Comparison of ENCODE assay signal across 11 mouse cellular contexts in the genomic region with DNA sequence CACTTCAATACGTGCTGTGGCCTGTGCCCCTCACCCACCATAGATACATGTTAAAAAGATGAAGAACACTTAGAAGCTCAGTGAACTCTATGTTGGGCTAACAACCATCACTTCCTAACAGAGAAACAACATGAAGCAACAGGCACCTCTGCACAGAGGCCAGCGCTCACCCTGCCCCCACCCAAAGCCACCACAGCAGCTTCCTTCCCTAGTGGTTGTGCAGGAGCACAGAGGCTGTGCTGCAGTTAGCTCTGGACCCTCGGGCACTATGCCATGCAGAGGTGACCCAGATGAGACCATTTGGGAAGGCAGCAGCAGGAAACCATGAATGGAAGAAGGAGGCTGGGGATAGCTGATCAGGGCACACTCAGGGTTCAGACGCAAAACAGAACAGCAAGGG.
DNase-seq lines count a peak whose midpoint lies in the region; ATAC-seq and TF ChIP-seq lines count a peak whose summit lies in the region.
"Had no signal": no experiment of that assay in that cellular context is flagged by ENCODE, and none has a peak within 500 bp of the region (broad histone marks: within the 10 kb centered on the region; RNA-seq: fewer than 3 reads in every experiment).

No protein-coding gene starts in this region.

- H3K9ac ChIP-seq in intestine, embryonic 14.5 days (ENCODE audit: low read length): no peak overlapping the region
- H3K9ac ChIP-seq in intestine, embryonic 15.5 days: no peak overlapping the region
- H3K9ac ChIP-seq: heart, embryonic 12.5 days; kidney, embryonic 15.5 days had no signal

- 69% methylated on average over 4 of the region's 4 CpGs for WGBS in intestine, embryonic 14.5 days
- 71% methylated on average over 4 of the region's 4 CpGs for WGBS in intestine, embryonic 15.5 days
- WGBS in olfactory bulb, adult 2 months: 72% methylated on average over 4 of the region's 4 CpGs

- no peaks in the 10 kb centered on the region for H3K9me3 ChIP-seq in intestine, embryonic 14.5 days (ENCODE audit: control insufficient read depth, low read length)
- H3K9me3 ChIP-seq in intestine, embryonic 15.5 days: no peaks in the 10 kb centered on the region
- H3K9me3 ChIP-seq: heart, embryonic 12.5 days; kidney, embryonic 15.5 days had no signal

- peak overlapping the region; percentile 78 for H3K27ac ChIP-seq in intestine, embryonic 14.5 days (ENCODE audit: low read depth)
- no peak overlapping the region for H3K27ac ChIP-seq in intestine, embryonic 15.5 days
- peak overlapping the region; percentile 12; the same call in 1 of the 2 replicates for H3K27ac ChIP-seq in olfactory bulb, adult 2 months (ENCODE audit: insufficient read depth, low read depth, low read length)
- H3K27ac ChIP-seq: kidney, embryonic 15.5 days had no signal

- DNase-seq in intestine, embryonic 14.5 days (ENCODE audit: low spot score): no peak
- DNase-seq in 416B (ENCODE audit: low read depth): peak; percentile 82
- no peak for DNase-seq in frontal cortex, postnatal 14 days (ENCODE audit: low spot score in 2 of 2)
- DNase-seq in Muller cell, postnatal 12 days (ENCODE audit: inconsistent ontology term): no peak
- no peak for DNase-seq in left cerebral cortex, postnatal 25 days (ENCODE audit: low spot score in 2 of 2)
- DNase-seq: layer of hippocampus, adult 9-11 months had no signal

- no peak overlapping the region for H3K4me3 ChIP-seq in intestine, embryonic 14.5 days (ENCODE audit: low read depth, low read length)
- no peak overlapping the region for H3K4me3 ChIP-seq in intestine, embryonic 15.5 days (replicated peaks)
- no peak overlapping the region for H3K4me3 ChIP-seq in olfactory bulb, adult 2 months (ENCODE audit: insufficient read depth, low read depth, low read length)
- H3K4me3 ChIP-seq: heart, embryonic 12.5 days; kidney, embryonic 15.5 days had no signal

- no peak for TF ChIP-seq CTCF in olfactory bulb, adult 2 months (IDR thresholded peaks at IDR 0.05; ENCODE audit: insufficient read depth, low read depth, low read length)

- TF ChIP-seq POLR2A in olfactory bulb, adult 2 months (IDR thresholded peaks at IDR 0.05; ENCODE audit: insufficient read depth, low read depth, low read length): no peak

- intact Hi-C loops in left cerebral cortex, postnatal 25 days (cut with DNase I): no loop called here

- no peak for ATAC-seq in intestine, embryonic 14.5 days (replicated peaks; ENCODE audit: low FRiP score, low TSS enrichment, low read depth)
- ATAC-seq in intestine, embryonic 15.5 days: no peak
- ATAC-seq in hematopoietic stem cell, adult 5-6 weeks (replicated peaks in 1 of 2; ENCODE audit: insufficient read depth in 1 of 2, low FRiP score in 2 of 2, low TSS enrichment in 1 of 2, low read depth in 1 of 2, poor library complexity in 2 of 2, severe bottlenecking in 2 of 2): peak; percentile 82 to 92

- no peak overlapping the region for H3K4me2 ChIP-seq in intestine, embryonic 14.5 days (ENCODE audit: low read length)
- no peak overlapping the region for H3K4me2 ChIP-seq in intestine, embryonic 15.5 days (replicated peaks)
- H3K4me2 ChIP-seq: heart, embryonic 12.5 days; kidney, embryonic 15.5 days had no signal

- H3K4me1 ChIP-seq in intestine, embryonic 14.5 days (replicated peaks; ENCODE audit: control insufficient read depth, insufficient read depth, low read length): peaks cover 27% of the 10 kb centered on the region
- H3K4me1 ChIP-seq in intestine, embryonic 15.5 days (replicated peaks): peaks cover 16% of the 10 kb centered on the region
- peaks cover 32% of the 10 kb centered on the region for H3K4me1 ChIP-seq in olfactory bulb, adult 2 months (ENCODE audit: control insufficient read depth, insufficient read depth, low read length)

- H3K27me3 ChIP-seq in intestine, embryonic 14.5 days (replicated peaks; ENCODE audit: control insufficient read depth, insufficient read depth, low read length): no peaks in the 10 kb centered on the region
- no peaks in the 10 kb centered on the region for H3K27me3 ChIP-seq in intestine, embryonic 15.5 days (replicated peaks)
- H3K27me3 ChIP-seq: heart, embryonic 12.5 days; kidney, embryonic 15.5 days had no signal

- no peaks in the 10 kb centered on the region for H3K36me3 ChIP-seq in intestine, embryonic 14.5 days (ENCODE audit: control insufficient read depth, insufficient read depth, low read length)
- no peaks in the 10 kb centered on the region for H3K36me3 ChIP-seq in intestine, embryonic 15.5 days
- H3K36me3 ChIP-seq: heart, embryonic 12.5 days; kidney, embryonic 15.5 days had no signal

Comparison
In these comparisons a context has a peak if more than half of its experiments do, and no peak if none do; other contexts are left out.
1. ATAC-seq: peak in hematopoietic stem cell, adult 5-6 weeks (2 of 2); none in intestine, embryonic 14.5 days (single experiment) and intestine, embryonic 15.5 days (single experiment).